Mouse (Mus musculus) megakaryocyte, embryonic 14.5 days (primary cell): Measurements from ENCODE around the gene Icam5.

Source experiments
- FLI1 ChIP-seq: IDR thresholded peaks from 2 replicates; pipeline ENCODE4 v1.6.1; 2012; ENCODE audit warnings: low read length, inconsistent platforms, mixed read lengths
- GATA1 ChIP-seq: IDR thresholded peaks from 3 replicates; pipeline ENCODE4 v1.6.1; 2012; ENCODE audit warnings: mixed read lengths, low read length, inconsistent platforms, borderline replicate concordance

DNA sequence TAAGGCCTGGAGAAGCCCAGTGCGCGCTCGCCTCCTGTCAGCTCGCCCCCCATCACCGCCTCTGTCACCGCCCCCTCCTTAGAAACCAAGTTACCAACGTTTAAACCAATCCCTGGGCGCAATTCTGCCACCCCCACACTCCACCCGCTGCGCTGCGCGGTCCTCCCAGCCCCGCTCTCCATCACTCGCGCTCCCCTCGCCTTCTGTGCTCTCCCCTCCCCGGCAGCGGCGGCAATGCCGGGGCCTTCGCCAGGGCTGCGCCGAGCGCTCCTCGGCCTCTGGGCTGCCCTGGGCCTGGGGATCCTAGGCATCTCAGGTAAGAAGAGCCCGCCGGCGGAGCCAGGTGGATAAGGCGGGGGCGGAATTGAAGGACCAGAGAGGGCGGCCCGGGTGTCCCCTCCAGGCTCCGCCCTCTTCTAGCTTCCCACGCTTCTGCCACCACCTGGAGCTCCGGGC lies at the start of gene Icam5:
- TF ChIP-seq GATA1: no peak
- TF ChIP-seq FLI1: no peak
